Mouse (Mus musculus): ENCODE measurements around the gene Gm21497.
"Not testable (repeated sequence)": the region's sequence is repeated elsewhere in the genome, so short reads cannot be mapped to it uniquely, and the experiment has no call there.

Gene Gm21497

GRCm38 (mm10) chrY:61646446-61646845 lies at the start of gene Gm21497:
Gm21497 (plus strand) TSS chrY:61646746.
- DNase-seq (ENCODE audit: low spot score): not testable (repeated sequence)

Data from urinary bladder, postnatal 14 days (tissue).